Mouse (Mus musculus) mesoderm, embryonic 11.5 days (tissue): ENCODE results near the gene Arhgef10l.
"Not testable (repeated sequence)": the region's sequence is repeated elsewhere in the genome, so short reads cannot be mapped to it uniquely, and the experiment has no call there.

Experiments used
- DNase-seq: peaks from one replicate; pipeline ENCODE4 v3.0.0-alpha.2; 2012; ENCODE audit warnings: low read depth, low spot score

Arhgef10l gene

DNA sequence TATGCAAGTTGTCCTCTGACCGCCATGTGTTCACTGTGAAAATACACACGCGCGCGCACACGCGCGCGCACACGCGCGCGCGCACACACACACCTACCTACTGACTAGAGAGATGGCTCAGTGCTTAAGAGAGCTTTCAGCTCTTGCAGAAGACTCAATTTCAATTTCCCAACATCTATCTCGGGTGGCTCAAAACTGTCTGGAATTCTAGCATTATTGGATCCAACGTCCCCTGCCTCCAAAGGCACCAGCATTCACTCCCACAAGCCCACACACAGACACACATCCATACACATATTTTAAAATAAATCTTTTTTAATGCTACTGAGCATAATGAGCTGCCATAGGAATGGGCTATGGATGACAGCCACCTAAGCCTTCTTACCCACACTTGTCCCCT lies 89.2 kb downstream of the Arhgef10l start:
- DNase-seq: no peak

DNA sequence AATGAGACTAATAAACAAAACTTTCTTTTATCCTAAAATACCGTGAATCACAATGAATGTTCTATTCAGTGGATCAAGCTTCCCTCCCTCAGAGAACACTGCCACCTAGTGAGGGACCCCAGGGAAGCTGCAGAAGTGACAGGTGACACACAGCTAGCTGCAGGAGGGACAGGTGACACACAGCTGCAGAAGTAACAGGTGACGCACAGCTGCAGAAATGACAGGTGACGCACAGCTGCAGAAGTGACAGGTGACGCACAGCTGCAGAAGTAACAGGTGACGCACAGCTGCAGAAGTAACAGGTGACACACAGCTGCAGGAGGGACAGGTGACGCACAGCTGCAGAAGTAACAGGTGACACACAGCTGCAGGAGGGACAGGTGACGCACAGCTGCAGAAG lies 90.9 kb downstream of the Arhgef10l start:
- not testable (repeated sequence) for DNase-seq

- no peak for DNase-seq
Observed at GRCm38 (mm10) chr4:140572376-140572775, 93.4 kb downstream of the Arhgef10l start.

DNA sequence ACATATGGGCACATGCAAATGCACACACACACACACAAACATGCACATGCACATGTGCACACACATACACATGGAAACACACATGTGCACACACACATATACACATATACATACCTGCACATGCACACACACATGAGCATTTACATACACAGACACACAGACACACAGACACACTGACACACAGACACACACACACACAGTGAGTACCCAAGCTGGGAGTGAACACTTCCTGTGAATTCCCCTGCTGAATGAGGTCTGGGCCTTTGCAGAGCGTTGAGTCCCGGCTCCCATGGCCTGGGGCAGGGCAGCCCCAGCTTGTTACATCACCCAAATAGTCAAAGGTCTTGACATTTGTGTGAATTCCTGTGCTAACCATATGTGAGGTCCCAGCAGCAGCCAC lies 96.4 kb downstream of the Arhgef10l start:
- no peak for DNase-seq

DNA sequence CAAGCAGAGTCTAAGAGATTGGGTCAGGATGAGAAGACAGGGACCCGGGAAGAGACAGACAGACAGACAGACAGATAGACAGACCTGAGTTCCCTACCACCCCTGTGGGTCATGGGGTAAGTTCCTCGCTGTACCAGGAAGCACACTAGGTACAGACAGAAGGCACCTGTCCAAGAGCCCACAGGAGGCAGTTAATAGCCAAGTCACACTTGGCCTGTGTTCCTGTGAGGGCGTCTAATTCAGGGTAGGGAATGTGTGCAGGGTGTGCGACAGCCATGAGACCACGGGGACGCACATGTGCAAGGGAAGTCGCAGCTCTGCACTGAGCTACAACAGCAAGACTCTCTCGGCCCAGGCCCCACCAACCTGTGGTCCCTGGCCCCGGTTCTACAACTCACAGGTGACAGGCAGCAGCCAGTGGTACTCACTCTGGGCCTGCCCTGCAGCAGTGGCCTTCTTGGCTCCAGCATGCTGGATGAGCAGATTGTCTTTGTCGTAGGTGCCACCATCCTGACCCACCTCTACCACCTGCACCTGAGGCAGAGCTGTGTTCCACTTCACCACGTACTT lies 97.8 kb downstream of the Arhgef10l start:
- no peak for DNase-seq

DNA sequence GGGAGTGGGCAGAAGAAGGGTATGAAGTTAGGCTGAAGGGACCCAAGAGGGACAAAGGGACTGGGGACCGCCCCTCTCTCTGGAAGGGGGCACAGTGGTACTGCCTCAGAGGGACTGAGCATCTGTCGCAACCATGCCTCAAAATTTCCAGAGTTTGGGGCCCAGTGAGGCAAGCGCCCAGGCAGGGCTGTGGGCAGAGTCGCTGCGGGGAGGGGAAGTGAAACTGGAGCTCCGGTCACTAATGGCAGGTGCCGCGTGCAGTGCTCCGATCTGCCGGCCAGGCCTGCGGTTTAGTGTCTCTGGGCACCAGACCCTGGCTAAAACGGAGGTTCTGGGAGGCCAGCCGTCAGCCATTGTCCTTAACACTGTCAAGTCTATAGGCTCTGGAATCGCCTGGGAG lies 99.0 kb downstream of the Arhgef10l start:
- DNase-seq: no peak

DNA sequence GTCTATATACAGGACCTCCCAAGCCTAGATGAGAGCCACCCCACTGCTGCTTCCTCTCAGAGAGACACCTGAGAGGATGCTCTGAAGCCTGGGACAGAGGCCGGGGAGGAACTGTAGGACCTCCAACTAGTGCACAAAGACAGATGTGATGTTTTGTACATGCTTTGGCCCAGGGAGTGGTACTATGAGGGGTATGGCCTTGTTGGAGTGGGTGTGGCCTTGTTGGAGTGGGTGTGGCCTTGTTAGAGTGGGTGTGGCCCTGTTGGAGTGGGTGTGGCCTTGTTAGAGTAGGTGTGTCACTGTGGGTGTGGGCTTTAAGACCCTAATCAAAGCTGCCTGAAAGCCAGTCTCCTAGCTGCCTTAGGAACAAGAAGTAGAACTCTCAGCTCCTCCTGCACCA lies 101.4 kb downstream of the Arhgef10l start:
- DNase-seq: not testable (repeated sequence)

DNA sequence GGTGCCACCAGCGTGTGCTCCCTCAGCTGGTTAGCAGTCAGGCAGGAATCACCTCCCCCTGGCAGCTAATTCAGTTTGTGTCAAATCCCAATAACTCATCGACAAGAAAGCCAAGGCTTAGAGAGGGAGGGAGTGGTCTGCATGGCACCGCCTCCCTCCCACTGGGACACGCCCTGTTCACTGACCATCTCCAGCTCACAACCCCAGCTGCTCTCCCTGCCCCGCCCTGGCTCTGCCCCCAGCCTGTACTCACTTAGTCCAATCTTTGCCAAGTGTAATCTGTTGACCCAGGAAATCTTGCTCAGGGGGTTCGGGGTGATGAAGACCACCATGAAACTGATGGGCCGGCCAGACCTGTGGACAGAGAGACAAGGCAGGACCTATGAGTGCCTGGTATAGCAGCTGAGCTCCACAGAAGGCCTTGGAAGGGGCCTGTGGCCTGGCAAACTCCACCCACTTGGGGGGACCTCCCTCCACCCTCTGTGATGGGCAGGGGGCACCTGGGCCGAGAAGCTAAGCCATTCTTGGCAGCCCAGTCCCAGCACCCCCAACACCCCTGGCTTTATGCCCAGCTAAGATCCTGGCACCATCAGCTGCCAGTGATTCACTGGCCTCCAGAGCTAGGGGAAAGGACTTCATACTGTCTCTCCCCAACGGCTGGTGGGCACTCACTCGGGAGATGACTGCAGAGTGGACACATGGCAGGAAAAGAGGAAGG lies 103.2 kb downstream of the Arhgef10l start:
- DNase-seq: no peak

GRCm38 (mm10) chr4:140561744-140562143 lies 104.1 kb downstream of the Arhgef10l start:
- DNase-seq: no peak

GRCm38 (mm10) chr4:140559862-140560261 lies 106.0 kb downstream of the Arhgef10l start:
- no peak for DNase-seq

GRCm38 (mm10) chr4:140558193-140558592 lies 107.6 kb downstream of the Arhgef10l start:
- DNase-seq: no peak

- DNase-seq: peak; percentile 17
Observed at GRCm38 (mm10) chr4:140556561-140556960, 109.3 kb downstream of the Arhgef10l start.

GRCm38 (mm10) chr4:140555273-140555672 lies 110.5 kb downstream of the Arhgef10l start:
- DNase-seq: peak; percentile 66

DNA sequence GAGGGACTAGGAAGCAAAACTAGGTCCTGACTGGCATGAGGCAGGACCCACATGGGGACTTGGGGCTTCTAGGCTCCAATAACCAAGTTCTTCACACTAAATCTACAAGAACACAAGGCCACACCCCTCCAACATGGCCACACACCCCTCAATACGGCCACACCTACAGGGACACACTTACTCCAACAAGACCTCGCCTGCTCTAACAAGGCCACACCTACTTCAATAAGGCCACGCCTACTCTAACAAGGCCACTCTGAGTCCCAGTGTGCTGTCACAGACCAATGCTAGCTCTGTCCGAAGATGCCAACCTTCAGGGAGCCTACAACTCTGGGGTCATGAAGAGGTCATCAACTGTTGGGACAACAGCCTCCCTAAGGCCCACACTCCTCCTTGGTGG lies 111.3 kb downstream of the Arhgef10l start:
- DNase-seq: no peak

DNA sequence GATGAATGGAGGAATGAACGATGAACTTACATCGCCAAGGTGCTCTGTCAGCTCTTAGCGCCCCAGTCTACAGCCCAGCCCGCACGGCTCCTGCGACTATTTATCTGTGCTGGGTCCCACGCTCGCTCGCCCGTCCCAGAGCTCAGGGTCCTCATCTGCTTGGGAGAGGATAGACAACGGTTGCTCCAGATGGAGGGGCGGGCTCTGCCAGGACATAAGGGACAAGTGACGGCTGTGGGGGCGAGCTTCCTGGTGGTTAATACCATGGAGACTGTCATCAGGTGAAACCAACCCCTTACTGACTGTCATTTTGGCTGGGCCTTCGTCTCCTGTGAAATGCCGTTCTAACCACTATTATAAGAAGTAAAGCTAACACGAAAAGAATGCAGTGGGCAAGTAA lies 114.0 kb downstream of the Arhgef10l start:
- no peak for DNase-seq

DNA sequence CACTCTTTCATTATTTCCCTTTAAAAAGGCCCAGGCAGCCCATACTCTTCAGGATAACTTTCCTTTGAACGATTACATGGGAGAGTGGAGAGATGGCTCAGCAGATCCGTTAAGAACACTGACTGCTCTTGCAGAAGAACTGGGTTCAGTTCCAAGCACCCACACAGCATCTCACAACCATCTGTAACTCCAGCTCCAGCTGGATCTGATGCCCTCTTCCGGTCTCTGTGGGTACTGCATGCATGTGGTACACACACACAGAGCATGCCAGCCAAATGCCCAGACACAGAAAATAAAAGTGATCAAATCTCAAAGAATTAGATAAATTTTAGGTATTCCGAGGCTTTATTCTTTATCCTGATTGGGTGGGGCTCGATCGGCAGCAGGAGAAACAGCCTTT lies 115.1 kb downstream of the Arhgef10l start:
- no peak for DNase-seq

- DNase-seq: no peak
Observed at GRCm38 (mm10) chr4:140549975-140550374, 115.8 kb downstream of the Arhgef10l start.

- peak; percentile 71 for DNase-seq
Observed at GRCm38 (mm10) chr4:140547488-140547887, 118.3 kb downstream of the Arhgef10l start.

DNA sequence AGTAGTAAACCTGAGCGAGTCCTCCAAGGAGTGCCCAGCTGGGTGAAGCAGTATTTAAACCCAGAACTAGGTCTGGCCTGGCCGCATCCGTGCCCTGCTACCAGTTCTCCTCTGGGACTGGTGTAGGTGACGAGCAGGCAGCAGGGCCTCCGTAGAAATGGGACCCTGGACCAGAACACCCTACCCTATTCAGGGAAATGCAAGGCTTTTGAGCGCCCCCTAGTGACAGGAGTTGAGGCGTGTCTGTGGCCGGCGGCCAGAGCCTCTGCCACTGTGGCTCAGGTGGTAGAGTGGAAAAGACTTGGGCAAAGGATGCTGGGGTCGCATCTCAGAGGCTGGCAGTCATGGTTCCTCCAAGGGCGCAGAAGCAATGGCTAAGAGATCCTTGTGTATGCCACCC lies 126.7 kb downstream of the Arhgef10l start:
- peak; percentile 61 for DNase-seq

DNA sequence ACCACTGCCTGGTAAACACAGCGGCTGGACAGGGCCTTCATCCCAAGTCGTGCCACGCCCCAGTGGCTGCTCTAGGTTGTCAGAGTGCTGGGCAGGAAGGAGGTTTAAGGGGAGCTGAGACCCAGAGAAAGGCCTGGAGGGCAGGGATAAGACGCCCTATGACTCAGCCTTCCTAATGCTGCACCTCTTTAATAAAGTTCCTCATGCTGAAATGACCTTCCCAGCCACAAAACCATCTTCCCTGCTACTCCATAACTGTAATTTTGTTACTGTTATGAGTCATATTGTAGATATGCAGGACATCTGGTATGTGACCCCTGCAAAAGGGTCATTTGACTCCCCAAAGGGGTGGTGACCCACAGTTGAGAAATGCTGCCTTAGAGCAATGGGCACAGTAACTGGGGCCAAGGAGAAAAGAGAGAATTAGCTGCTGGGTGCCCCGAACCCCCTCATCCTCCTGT lies 128.2 kb downstream of the Arhgef10l start:
- DNase-seq: no peak

- no peak for DNase-seq
Observed at GRCm38 (mm10) chr4:140535323-140535722, 130.5 kb downstream of the Arhgef10l start.

- DNase-seq: no peak
Observed at GRCm38 (mm10) chr4:140532270-140532669, 133.5 kb downstream of the Arhgef10l start.

DNA sequence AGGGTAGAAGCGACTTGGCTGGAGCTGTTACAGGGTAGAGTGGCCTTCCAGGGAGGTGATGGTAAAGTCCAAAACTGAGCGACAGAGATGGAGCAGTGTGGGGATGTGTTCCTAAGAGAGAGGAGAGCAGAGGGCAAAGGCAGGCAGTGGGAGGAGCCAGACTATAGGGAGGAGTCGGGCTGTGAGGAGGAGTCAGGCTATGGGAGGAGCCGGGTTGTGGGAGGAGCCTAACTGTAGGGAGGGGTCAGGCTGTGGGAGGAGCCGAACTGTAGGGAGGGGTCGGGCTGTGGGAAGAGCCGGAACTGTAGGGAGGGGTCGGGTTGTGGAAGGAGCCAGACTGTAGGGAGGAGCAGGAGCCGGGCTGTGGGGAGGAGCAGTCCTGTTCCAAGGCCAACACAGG lies 134.8 kb downstream of the Arhgef10l start:
- no peak for DNase-seq
